Mouse (Mus musculus) heart, postnatal 0 days (tissue): ENCODE results near the gene Gm8127. TPM values are rescaled to one million over a fixed set of nuclear protein-coding genes. Genes with fewer than 3 reads are reported as not detected.
"Not testable (repeated sequence)": the region's sequence is repeated elsewhere in the genome, so short reads cannot be mapped to it uniquely, and the experiment has no call there.

Source experiments
- ATAC-seq: fragments of 200-750 bp; cut with Nextera tagmentation; 2 replicates; pipeline ENCODE4 v1.8.0; 2017; ENCODE audit warnings: low read depth, moderate number of reproducible peaks, moderate library complexity; ENCODE audit not compliant: insufficient read depth
- DNase-seq: peaks from one replicate; pipeline ENCODE4 v3.0.0-alpha.2; 2016; ENCODE audit warnings: low spot score
- H3K27ac ChIP-seq: fragments of 300-500 bp; sonication (generic); 2 replicates; pipeline ENCODE4 v1.5.1; 2014; ENCODE audit warnings: low read depth, mild to moderate bottlenecking
- H3K27me3 ChIP-seq: fragments of 300-500 bp; sonication (generic); 2 replicates; pipeline ENCODE4 v1.6.1; 2014; ENCODE audit warnings: low read length, mixed read lengths; ENCODE audit not compliant: control insufficient read depth, insufficient read depth
- H3K36me3 ChIP-seq: fragments of 300-500 bp; sonication (generic); replicated peaks from 2 replicates; pipeline ENCODE4 v1.6.1; 2014; ENCODE audit warnings: low read length, mixed read lengths; ENCODE audit not compliant: control insufficient read depth, insufficient read depth
- H3K4me1 ChIP-seq: fragments of 300-500 bp; sonication (generic); 2 replicates; pipeline ENCODE4 v1.6.1; 2014; ENCODE audit warnings: antibody characterized with exemption; ENCODE audit not compliant: control insufficient read depth, insufficient read depth
- H3K4me2 ChIP-seq: fragments of 300-500 bp; sonication (generic); 2 replicates; pipeline ENCODE4 v1.6.1; 2014; ENCODE audit warnings: low read depth, mild to moderate bottlenecking, low read length, moderate library complexity
- H3K4me3 ChIP-seq: fragments of 300-500 bp; sonication (generic); 2 replicates; pipeline ENCODE4 v1.5.1; 2014; ENCODE audit warnings: low read depth, low read length
- H3K9ac ChIP-seq: fragments of 300-500 bp; sonication (generic); replicated peaks from 2 replicates; pipeline ENCODE4 v1.6.1; 2014; ENCODE audit warnings: low read depth, low read length, mixed read lengths
- H3K9me3 ChIP-seq: fragments of 300-500 bp; sonication (generic); replicated peaks from 2 replicates; pipeline ENCODE4 v1.6.1; 2016; ENCODE audit warnings: low read length; ENCODE audit not compliant: control insufficient read depth
- WGBS: fragments of 180-500 bp; shearing (Covaris S2); extraction: QIAGEN DNeasy Blood & Tissue Kit; methylation state at CpG from one replicate; pipeline ENCODE4 v1.1.7; 2014; 5-methylcytosine and 5-hydroxymethylcytosine counted together
- polyA plus RNA-seq: library from polyadenylated mRNA; unstranded; fragments of >200 nt; fragmentation: Nextera tagmentation; extraction: Ambion mirVana; gene quantifications from 2 replicates; pipeline ENCODE4 v1.2.1, GENCODE M21; 2015
- total RNA-seq: library from RNA; depleted of rRNA; stranded (reverse); fragments of >200 nt; gene quantifications from 2 replicates; pipeline ENCODE4 v1.2.3, GENCODE M21; 2014; ENCODE audit warnings: low replicate concordance; rRNA removed

Gene Gm8127
- total RNA-seq, result not detected in 2 replicates
- polyA plus RNA-seq, result not detected in 2 replicates

- H3K27me3 ChIP-seq, DNase-seq, H3K4me1 ChIP-seq, ATAC-seq, H3K9me3 ChIP-seq, H3K36me3 ChIP-seq, H3K27ac ChIP-seq, H3K9ac ChIP-seq, H3K4me2 ChIP-seq, H3K4me3 ChIP-seq: not testable (repeated sequence)
- WGBS, result 58% methylated on average over 3 of the region's 3 CpGs
Observed at GRCm38 (mm10) chr14:43293503-43293902, at the start of gene Gm8127. TSS of gene Gm8127 (minus strand) at chr14:43293832.

GRCm38 (mm10) chr14:43337646-43338045 lies 44.0 kb upstream of the Gm8127 start:
- not testable (repeated sequence) for H3K36me3 ChIP-seq, H3K9ac ChIP-seq, ATAC-seq, H3K9me3 ChIP-seq, H3K4me3 ChIP-seq, H3K4me2 ChIP-seq, DNase-seq, H3K27ac ChIP-seq, H3K27me3 ChIP-seq, H3K4me1 ChIP-seq
- WGBS, result 51% methylated on average over 1 of the region's 1 CpGs

- H3K27me3 ChIP-seq, H3K27ac ChIP-seq, DNase-seq, H3K9me3 ChIP-seq, H3K4me2 ChIP-seq, H3K9ac ChIP-seq, H3K4me1 ChIP-seq, H3K36me3 ChIP-seq, ATAC-seq, H3K4me3 ChIP-seq: not testable (repeated sequence)
- 80% methylated on average over 9 of the region's 11 CpGs for WGBS
Observed at GRCm38 (mm10) chr14:43331362-43331880, 37.8 kb upstream of the Gm8127 start.

- not testable (repeated sequence) for ATAC-seq, H3K36me3 ChIP-seq, H3K4me3 ChIP-seq, H3K27me3 ChIP-seq, H3K27ac ChIP-seq, H3K4me1 ChIP-seq, H3K9ac ChIP-seq, DNase-seq, H3K9me3 ChIP-seq, H3K4me2 ChIP-seq
- 35% methylated on average over 2 of the region's 2 CpGs for WGBS
Observed at GRCm38 (mm10) chr14:43328603-43329002, 35.0 kb upstream of the Gm8127 start.

GRCm38 (mm10) chr14:43319516-43319915 lies 25.9 kb upstream of the Gm8127 start:
- not testable (repeated sequence) for H3K4me2 ChIP-seq, H3K4me1 ChIP-seq, ATAC-seq, DNase-seq, H3K27ac ChIP-seq, H3K9me3 ChIP-seq, H3K36me3 ChIP-seq, H3K9ac ChIP-seq, H3K27me3 ChIP-seq, H3K4me3 ChIP-seq

- not testable (repeated sequence) for H3K4me1 ChIP-seq, ATAC-seq, H3K4me3 ChIP-seq, H3K27me3 ChIP-seq, H3K27ac ChIP-seq, H3K9me3 ChIP-seq, H3K9ac ChIP-seq, H3K4me2 ChIP-seq, H3K36me3 ChIP-seq, DNase-seq
- 72% methylated on average over 3 of the region's 3 CpGs for WGBS
Observed at GRCm38 (mm10) chr14:43278681-43279080, 15.0 kb downstream of the Gm8127 start.

- not testable (repeated sequence) for H3K9me3 ChIP-seq, H3K4me2 ChIP-seq, H3K27ac ChIP-seq, DNase-seq, H3K4me3 ChIP-seq, H3K36me3 ChIP-seq, H3K9ac ChIP-seq, H3K27me3 ChIP-seq, H3K4me1 ChIP-seq, ATAC-seq
- WGBS, result 37% methylated on average over 4 of the region's 4 CpGs
Observed at GRCm38 (mm10) chr14:43278146-43278545, 15.5 kb downstream of the Gm8127 start.

- H3K27ac ChIP-seq, DNase-seq, H3K4me3 ChIP-seq, H3K27me3 ChIP-seq, H3K9me3 ChIP-seq, H3K4me1 ChIP-seq, H3K4me2 ChIP-seq, H3K36me3 ChIP-seq, ATAC-seq, H3K9ac ChIP-seq: not testable (repeated sequence)
- 41% methylated on average over 2 of the region's 2 CpGs for WGBS
Observed at GRCm38 (mm10) chr14:43277468-43277867, 16.2 kb downstream of the Gm8127 start.

- not testable (repeated sequence) for H3K4me3 ChIP-seq, H3K36me3 ChIP-seq, H3K4me1 ChIP-seq, H3K27me3 ChIP-seq, H3K9me3 ChIP-seq, ATAC-seq, DNase-seq, H3K27ac ChIP-seq, H3K4me2 ChIP-seq, H3K9ac ChIP-seq
- WGBS, result 69% methylated on average over 1 of the region's 1 CpGs
Observed at GRCm38 (mm10) chr14:43275752-43276151, 17.9 kb downstream of the Gm8127 start.
